Mouse (Mus musculus): ENCODE measurements around the gene Mbd3l2. TPM values are rescaled to one million over a fixed set of nuclear protein-coding genes. Genes with fewer than 3 reads are reported as not detected.
"Not testable (repeated sequence)": the region's sequence is repeated elsewhere in the genome, so short reads cannot be mapped to it uniquely, and the experiment has no call there.

Gene Mbd3l2
- not detected in 2 replicates for polyA plus RNA-seq (2014; fragmentation: Nextera tagmentation; extraction: Ambion mirVana)

GRCm38 (mm10) chr9:18430354-18430753, at the start of gene Mbd3l2:
TSS of gene Mbd3l2 (plus strand) at chr9:18430654.
- Histone ChIP-seq H3K9me3 (replicated peaks; ENCODE audit: control insufficient read depth, low read length) (no peaks in the 10 kb centered on the region), H3K27me3 (ENCODE audit: control insufficient read depth, insufficient read depth, low read length) (no peaks in the 10 kb centered on the region), H3K27ac (replicated peaks; ENCODE audit: low read depth, low read length) (no peak within 1 kb of the TSS), H3K36me3 (replicated peaks; ENCODE audit: control insufficient read depth, insufficient read depth, low read depth, low read length) (no peaks in the 10 kb centered on the region), H3K4me3 (ENCODE audit: low read depth, low read length) (no peak within 1 kb of the TSS), H3K9ac (replicated peaks; ENCODE audit: low read length) (no peak within 1 kb of the TSS), H3K4me1 (ENCODE audit: control insufficient read depth, insufficient read depth, low read length) (no peaks in the 10 kb centered on the region), H3K4me2 (ENCODE audit: low read depth, low read length) (no peak within 1 kb of the TSS)
- no peak for DNase-seq (ENCODE audit: low spot score)
- no peak for ATAC-seq (replicated peaks; ENCODE audit: insufficient number of reproducible peaks, low FRiP score, low TSS enrichment, low read depth)

GRCm38 (mm10) chr9:18385782-18386181, 44.7 kb upstream of the Mbd3l2 start:
- H3K27me3 ChIP-seq (ENCODE audit: control insufficient read depth, insufficient read depth, low read length) = no peaks in the 10 kb centered on the region
- no peaks in the 10 kb centered on the region for H3K4me1 ChIP-seq (ENCODE audit: control insufficient read depth, insufficient read depth, low read length)
- no peak overlapping the region for H3K4me3 ChIP-seq (ENCODE audit: low read depth, low read length)
- H3K4me2 ChIP-seq (ENCODE audit: low read depth, low read length) = no peak overlapping the region
- no peak overlapping the region for H3K9ac ChIP-seq (replicated peaks; ENCODE audit: low read length)
- 22% methylated on average over 6 of the region's 6 CpGs for WGBS
- ATAC-seq (replicated peaks; ENCODE audit: insufficient number of reproducible peaks, low FRiP score, low TSS enrichment, low read depth) = no peak
- DNase-seq (ENCODE audit: low spot score) = peak; percentile 25
- H3K9me3 ChIP-seq (replicated peaks; ENCODE audit: control insufficient read depth, low read length) = no peaks in the 10 kb centered on the region
- no peak overlapping the region for H3K27ac ChIP-seq (replicated peaks; ENCODE audit: low read depth, low read length)
- no peaks in the 10 kb centered on the region for H3K36me3 ChIP-seq (replicated peaks; ENCODE audit: control insufficient read depth, insufficient read depth, low read depth, low read length)

GRCm38 (mm10) chr9:18399629-18400028, 30.8 kb upstream of the Mbd3l2 start:
- ATAC-seq (replicated peaks; ENCODE audit: insufficient number of reproducible peaks, low FRiP score, low TSS enrichment, low read depth) = no peak
- Histone ChIP-seq H3K4me2 (ENCODE audit: low read depth, low read length) (no peak overlapping the region), H3K27ac (replicated peaks; ENCODE audit: low read depth, low read length) (no peak overlapping the region), H3K36me3 (replicated peaks; ENCODE audit: control insufficient read depth, insufficient read depth, low read depth, low read length) (no peaks in the 10 kb centered on the region), H3K4me1 (ENCODE audit: control insufficient read depth, insufficient read depth, low read length) (no peaks in the 10 kb centered on the region), H3K9me3 (replicated peaks; ENCODE audit: control insufficient read depth, low read length) (no peaks in the 10 kb centered on the region), H3K9ac (replicated peaks; ENCODE audit: low read length) (no peak overlapping the region), H3K27me3 (ENCODE audit: control insufficient read depth, insufficient read depth, low read length) (no peaks in the 10 kb centered on the region), H3K4me3 (ENCODE audit: low read depth, low read length) (no peak overlapping the region)
- no peak for DNase-seq (ENCODE audit: low spot score)
- 81% methylated on average over 1 of the region's 1 CpGs for WGBS

- not testable (repeated sequence) for H3K27ac ChIP-seq (replicated peaks; ENCODE audit: low read depth, low read length); H3K9ac ChIP-seq (replicated peaks; ENCODE audit: low read length); DNase-seq (ENCODE audit: low spot score); H3K4me3 ChIP-seq (ENCODE audit: low read depth, low read length); H3K27me3 ChIP-seq (ENCODE audit: control insufficient read depth, insufficient read depth, low read length); ATAC-seq (replicated peaks; ENCODE audit: insufficient number of reproducible peaks, low FRiP score, low TSS enrichment, low read depth); H3K4me1 ChIP-seq (ENCODE audit: control insufficient read depth, insufficient read depth, low read length); H3K9me3 ChIP-seq (replicated peaks; ENCODE audit: control insufficient read depth, low read length); H3K4me2 ChIP-seq (ENCODE audit: low read depth, low read length); H3K36me3 ChIP-seq (replicated peaks; ENCODE audit: control insufficient read depth, insufficient read depth, low read depth, low read length)
- WGBS = 92% methylated on average over 2 of the region's 2 CpGs
Observed at GRCm38 (mm10) chr9:18402895-18403294, 27.6 kb upstream of the Mbd3l2 start, which contains the start of gene Naalad2. TSS of gene Naalad2 (minus strand) at chr9:18402995.

GRCm38 (mm10) chr9:18404118-18404517, 26.3 kb upstream of the Mbd3l2 start, which contains the start of gene Ubtfl1:
TSS of gene Ubtfl1 (plus strand) at chr9:18404418.
- Histone ChIP-seq H3K27me3 (ENCODE audit: control insufficient read depth, insufficient read depth, low read length) (no peaks in the 10 kb centered on the region), H3K4me3 (ENCODE audit: low read depth, low read length) (no peak within 1 kb of the TSS), H3K9me3 (replicated peaks; ENCODE audit: control insufficient read depth, low read length) (no peaks in the 10 kb centered on the region), H3K27ac (replicated peaks; ENCODE audit: low read depth, low read length) (no peak within 1 kb of the TSS), H3K4me2 (ENCODE audit: low read depth, low read length) (no peak within 1 kb of the TSS), H3K4me1 (ENCODE audit: control insufficient read depth, insufficient read depth, low read length) (no peaks in the 10 kb centered on the region), H3K9ac (replicated peaks; ENCODE audit: low read length) (no peak within 1 kb of the TSS), H3K36me3 (replicated peaks; ENCODE audit: control insufficient read depth, insufficient read depth, low read depth, low read length) (no peaks in the 10 kb centered on the region)
- ATAC-seq (replicated peaks; ENCODE audit: insufficient number of reproducible peaks, low FRiP score, low TSS enrichment, low read depth) (no peak), DNase-seq (ENCODE audit: low spot score) (no peak)
- 70% methylated on average over 1 of the region's 1 CpGs for WGBS

- H3K4me3 ChIP-seq (ENCODE audit: low read depth, low read length); H3K9me3 ChIP-seq (replicated peaks; ENCODE audit: control insufficient read depth, low read length); H3K4me1 ChIP-seq (ENCODE audit: control insufficient read depth, insufficient read depth, low read length); H3K4me2 ChIP-seq (ENCODE audit: low read depth, low read length); H3K36me3 ChIP-seq (replicated peaks; ENCODE audit: control insufficient read depth, insufficient read depth, low read depth, low read length); ATAC-seq (replicated peaks; ENCODE audit: insufficient number of reproducible peaks, low FRiP score, low TSS enrichment, low read depth); H3K27ac ChIP-seq (replicated peaks; ENCODE audit: low read depth, low read length); H3K9ac ChIP-seq (replicated peaks; ENCODE audit: low read length); H3K27me3 ChIP-seq (ENCODE audit: control insufficient read depth, insufficient read depth, low read length): not testable (repeated sequence)
- 89% methylated on average over 4 of the region's 4 CpGs for WGBS
- DNase-seq (ENCODE audit: low spot score) = peak; percentile 13
Observed at GRCm38 (mm10) chr9:18412371-18412770, 18.1 kb upstream of the Mbd3l2 start.

GRCm38 (mm10) chr9:18431687-18432086, 1.2 kb downstream of the Mbd3l2 start:
- H3K4me3 ChIP-seq (ENCODE audit: low read depth, low read length) = no peak overlapping the region
- ATAC-seq (replicated peaks; ENCODE audit: insufficient number of reproducible peaks, low FRiP score, low TSS enrichment, low read depth) (no peak), DNase-seq (ENCODE audit: low spot score) (no peak)
- no peak overlapping the region for H3K4me2 ChIP-seq (ENCODE audit: low read depth, low read length)
- H3K36me3 ChIP-seq (replicated peaks; ENCODE audit: control insufficient read depth, insufficient read depth, low read depth, low read length) = no peaks in the 10 kb centered on the region
- H3K4me1 ChIP-seq (ENCODE audit: control insufficient read depth, insufficient read depth, low read length) = no peaks in the 10 kb centered on the region
- H3K9me3 ChIP-seq (replicated peaks; ENCODE audit: control insufficient read depth, low read length) = no peaks in the 10 kb centered on the region
- H3K27me3 ChIP-seq (ENCODE audit: control insufficient read depth, insufficient read depth, low read length) = no peaks in the 10 kb centered on the region
- no peak overlapping the region for H3K9ac ChIP-seq (replicated peaks; ENCODE audit: low read length)
- WGBS = 87% methylated on average over 10 of the region's 10 CpGs
- no peak overlapping the region for H3K27ac ChIP-seq (replicated peaks; ENCODE audit: low read depth, low read length)

- 89% methylated on average over 4 of the region's 4 CpGs for WGBS
- H3K4me3 ChIP-seq (ENCODE audit: low read depth, low read length) = no peak overlapping the region
- no peak overlapping the region for H3K4me2 ChIP-seq (ENCODE audit: low read depth, low read length)
- H3K9ac ChIP-seq (replicated peaks; ENCODE audit: low read length) = no peak overlapping the region
- no peaks in the 10 kb centered on the region for H3K9me3 ChIP-seq (replicated peaks; ENCODE audit: control insufficient read depth, low read length)
- ATAC-seq (replicated peaks; ENCODE audit: insufficient number of reproducible peaks, low FRiP score, low TSS enrichment, low read depth) = no peak
- no peak for DNase-seq (ENCODE audit: low spot score)
- H3K4me1 ChIP-seq (ENCODE audit: control insufficient read depth, insufficient read depth, low read length) = no peaks in the 10 kb centered on the region
- no peak overlapping the region for H3K27ac ChIP-seq (replicated peaks; ENCODE audit: low read depth, low read length)
- peaks cover 5% of the 10 kb centered on the region; the same call in 1 of the 2 replicates for H3K36me3 ChIP-seq (replicated peaks; ENCODE audit: control insufficient read depth, insufficient read depth, low read depth, low read length)
- H3K27me3 ChIP-seq (ENCODE audit: control insufficient read depth, insufficient read depth, low read length) = no peaks in the 10 kb centered on the region
Observed at GRCm38 (mm10) chr9:18456520-18456919, 26.1 kb downstream of the Mbd3l2 start.
